Mouse (Mus musculus): ENCODE results near the gene Car5a. TPM values are rescaled to one million over a fixed set of nuclear protein-coding genes. Genes with fewer than 3 reads are reported as not detected.
A peak's percentile ranks its signal among the peaks of the same experiment; 100 is the strongest.

Gene Car5a
- total RNA-seq, 4 experiments from 2014 or later, result not detected

DNA sequence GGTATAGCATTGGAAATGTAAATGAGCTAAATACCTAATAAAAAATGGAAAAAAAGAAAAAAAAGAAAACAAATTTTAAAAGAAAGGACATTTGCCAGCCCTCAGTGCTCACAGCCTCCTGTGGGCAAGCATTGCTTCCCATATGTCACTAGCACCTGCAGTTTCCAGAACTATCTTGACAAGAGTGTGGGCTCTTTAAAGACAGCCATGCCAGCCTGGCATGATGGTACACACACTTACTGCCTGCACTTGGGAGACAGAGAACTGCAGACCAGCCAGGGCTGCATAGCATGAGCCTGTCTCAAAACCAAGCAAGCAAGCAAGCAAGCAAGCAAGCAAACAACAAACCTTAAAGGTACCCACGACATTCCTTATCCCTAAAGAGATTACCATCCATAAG, 39.3 kb downstream of the Car5a start:
- no peak for DNase-seq

DNA sequence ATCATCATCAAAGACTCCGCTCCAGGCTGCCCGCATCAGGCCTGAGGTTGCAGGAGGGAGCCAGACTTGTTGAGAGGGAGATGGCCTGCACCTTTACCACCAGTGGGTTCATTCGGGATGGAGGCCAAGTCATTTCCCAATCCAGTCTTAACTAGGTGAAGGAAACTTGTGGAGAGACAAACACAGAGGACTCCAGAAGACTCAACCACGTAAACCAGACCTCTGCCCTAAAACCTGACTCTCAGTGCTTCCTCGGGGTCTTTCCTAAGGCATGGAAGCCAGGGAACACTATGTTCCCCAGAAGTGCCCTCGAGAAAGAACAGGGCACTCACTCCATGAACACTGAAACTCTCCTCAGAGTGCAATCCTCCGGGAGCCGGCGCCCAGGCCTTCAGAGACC, 39.7 kb downstream of the Car5a start:
- DNase-seq, result no peak

DNA sequence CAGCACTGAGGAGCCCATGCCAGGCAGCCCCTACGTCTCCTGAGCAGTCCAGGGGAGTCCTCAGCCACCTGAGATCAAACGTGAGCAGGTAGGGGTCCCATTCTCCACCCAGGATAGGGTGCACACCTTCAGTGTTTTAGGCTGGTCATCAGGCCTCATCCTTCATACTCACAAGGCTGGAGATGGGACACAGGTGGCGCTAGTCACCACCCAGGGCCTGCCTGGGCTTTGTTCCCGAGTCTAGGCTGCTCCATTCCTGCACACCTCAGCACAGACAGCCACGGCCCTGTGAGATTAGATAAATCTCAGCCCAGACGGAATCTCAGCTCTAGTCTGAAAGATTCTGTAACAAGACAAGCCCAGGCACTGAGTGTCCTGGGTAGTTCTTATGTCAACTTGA, 40.7 kb downstream of the Car5a start:
- DNase-seq, result no peak

DNA sequence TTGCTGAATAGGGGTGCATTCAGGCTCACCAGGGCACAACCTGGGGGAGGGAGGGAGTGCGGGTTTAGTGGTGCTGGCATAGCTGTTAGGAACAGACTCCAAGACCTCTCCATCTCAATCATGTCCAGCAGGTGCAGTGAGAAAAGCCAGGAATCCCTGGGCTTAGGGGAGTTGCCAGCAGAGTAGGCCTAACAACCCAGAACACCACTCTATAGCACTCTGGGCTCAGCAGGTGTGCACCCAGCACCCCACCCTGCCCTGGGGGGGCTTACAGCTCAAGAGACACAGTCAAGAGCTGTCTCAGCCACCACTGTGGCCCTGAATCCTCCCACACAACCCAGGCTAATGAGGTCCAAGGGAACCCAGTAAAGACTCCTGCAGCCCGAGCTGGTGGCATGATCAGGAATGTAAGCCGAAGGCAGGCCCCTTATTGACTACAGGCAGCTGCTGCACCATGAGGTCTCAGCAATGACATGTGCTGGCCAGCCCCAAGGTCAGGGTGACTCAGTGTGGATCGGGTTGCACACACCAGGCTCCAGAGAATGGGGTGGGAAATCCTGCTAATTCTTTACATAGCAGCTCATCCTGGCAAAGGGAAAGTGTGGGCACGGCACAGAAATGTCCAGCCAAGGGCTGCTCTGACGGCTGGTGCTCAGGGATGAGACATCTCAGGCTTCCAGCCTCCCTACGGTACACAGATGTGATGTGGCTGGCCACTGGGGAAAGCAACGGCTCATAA, 43.0 kb downstream of the Car5a start:
- peak; percentile 84 for DNase-seq

DNA sequence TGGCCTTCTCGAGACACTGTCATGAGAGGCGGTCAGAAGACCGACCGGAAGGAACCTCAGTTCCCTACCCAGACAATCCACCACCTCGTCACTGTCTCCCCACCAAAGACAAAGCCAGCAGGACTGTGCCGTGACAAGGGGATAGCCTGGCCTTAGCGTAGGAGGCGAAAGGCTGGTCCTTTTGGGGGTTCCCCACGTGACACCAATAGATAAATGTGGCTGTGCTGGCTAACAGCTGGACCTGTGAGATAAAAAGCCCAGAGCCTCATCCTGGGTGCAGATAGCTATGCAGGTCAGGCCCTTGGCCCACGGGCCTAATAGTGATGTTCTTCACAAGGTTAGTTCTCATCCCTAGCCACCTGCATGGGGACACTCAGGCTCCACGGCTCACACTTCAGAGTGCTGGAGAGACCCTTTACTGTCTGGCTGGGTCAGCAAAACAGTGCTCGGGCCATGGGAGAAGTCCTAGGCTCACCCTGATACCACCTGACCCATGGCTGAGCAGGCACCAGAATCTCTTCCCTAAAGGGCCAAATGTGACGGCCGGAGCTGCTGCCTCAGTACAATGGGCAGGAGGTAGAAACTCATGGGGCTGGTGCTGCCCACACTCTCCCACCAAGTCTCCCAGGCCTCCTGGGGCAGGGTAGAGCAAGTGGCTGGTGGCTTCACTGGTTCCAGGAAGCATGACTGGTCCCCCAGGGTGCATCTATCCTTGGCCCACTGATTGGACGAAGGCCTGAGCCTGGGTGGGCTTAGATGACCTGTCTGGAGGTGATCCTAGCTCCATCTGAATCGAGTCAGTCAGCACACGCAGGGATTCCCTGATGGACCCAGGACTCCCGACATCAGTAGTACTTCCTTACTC, 45.3 kb downstream of the Car5a start:
- DNase-seq, result no peak

DNA sequence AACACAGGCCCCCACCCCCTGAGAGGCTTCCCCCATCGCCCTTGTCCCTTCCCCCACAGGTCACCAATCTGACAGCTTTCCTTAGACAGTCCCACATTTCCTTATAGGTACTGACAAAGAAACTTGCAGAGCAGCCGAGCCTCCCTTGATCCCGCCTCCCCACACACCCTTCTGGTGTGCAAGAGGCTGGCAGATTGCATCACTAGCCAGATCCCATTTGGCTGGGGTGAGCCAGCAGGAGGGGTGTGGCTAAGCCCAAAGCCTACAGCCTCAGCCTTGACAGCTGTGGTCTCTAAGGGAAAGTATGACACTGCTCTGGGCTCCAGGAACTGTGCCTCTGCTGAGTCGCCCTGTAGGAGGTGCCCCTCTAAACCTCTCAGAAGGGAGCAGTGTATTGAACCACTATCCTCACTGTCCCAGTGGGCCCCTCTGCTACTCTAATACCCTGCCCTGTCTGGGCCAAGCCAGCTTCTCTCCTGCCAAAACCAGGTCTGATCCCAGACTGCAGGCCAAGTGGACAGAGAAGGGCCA, 46.2 kb downstream of the Car5a start:
- DNase-seq, result peak; percentile 87

DNA sequence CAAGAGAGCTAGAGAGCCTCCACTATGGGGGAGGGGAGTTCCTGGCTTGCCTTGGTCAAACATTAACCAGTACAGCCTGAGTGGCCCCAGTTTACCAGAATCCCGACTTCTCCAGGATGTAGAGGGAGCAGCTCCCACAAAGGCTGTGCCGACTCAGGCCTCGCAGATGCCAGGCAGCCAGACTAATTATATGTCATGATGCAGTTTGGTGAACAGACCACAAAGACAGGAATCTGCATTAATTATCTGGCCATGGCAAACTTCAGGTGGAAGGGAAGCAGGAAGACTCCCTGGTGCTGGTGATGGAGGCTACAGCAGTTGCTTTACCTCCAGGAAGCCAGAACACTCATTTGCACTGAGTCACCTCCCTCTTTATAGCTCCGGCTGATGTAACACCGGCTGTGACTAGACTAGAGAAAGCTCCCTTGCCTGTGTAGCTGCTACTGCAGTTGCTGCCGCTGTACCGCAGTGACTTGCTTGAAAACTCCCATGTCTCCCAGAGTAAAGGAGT, 46.8 kb downstream of the Car5a start:
- DNase-seq, result peak; percentile 45

DNA sequence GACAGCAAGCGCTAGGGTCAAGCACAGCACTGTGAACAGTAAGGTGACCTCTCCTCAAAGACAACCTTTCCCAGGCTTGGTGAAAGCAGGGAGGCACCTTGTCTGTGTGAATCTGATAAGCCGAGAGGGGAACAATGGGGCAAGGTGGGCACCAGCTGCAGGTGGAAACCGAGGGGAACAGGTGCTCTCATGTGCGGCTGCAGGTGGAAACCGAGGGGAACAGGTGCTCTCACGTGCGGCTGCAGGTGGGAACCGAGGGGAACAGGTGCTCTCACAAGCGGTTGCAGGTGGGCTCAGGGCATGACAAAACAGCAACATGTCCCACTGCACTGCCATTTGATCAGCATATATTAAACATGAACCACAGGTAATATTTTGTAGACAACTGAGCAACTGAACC, 47.5 kb downstream of the Car5a start:
- DNase-seq, result no peak

DNA sequence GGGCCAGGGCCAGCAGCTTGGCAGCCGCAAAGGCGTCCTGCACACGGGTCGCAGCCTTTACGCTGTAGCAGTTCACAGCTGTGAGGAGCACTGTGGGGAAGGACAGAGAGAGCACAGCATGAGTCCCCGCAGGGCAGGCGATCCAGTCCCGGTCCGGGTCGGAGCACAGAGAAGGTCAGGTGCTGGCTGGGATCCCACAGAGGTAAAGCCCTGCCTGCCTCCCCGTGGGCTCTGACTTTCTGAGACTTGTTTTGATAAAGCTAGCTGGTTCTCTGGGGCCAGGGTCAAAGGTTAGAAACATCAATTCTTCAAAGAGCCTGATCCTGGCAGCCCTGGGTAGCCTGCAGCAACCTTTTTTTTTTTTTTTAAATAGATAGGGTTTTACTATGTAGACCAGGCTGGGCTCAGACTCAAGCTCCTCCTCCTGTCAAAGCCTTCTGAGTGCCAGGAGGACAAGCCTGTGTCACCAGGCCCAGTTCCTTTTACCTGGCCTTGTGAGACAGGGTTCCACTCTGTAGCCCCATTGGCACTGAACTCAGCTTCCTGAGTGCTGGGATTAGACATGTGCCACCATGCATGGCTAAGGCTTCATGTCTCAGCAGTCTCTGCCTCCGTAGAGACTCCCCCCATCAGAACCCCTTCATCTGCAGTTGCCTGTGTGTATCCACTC, 48.1 kb downstream of the Car5a start:
- DNase-seq, result no peak

DNA sequence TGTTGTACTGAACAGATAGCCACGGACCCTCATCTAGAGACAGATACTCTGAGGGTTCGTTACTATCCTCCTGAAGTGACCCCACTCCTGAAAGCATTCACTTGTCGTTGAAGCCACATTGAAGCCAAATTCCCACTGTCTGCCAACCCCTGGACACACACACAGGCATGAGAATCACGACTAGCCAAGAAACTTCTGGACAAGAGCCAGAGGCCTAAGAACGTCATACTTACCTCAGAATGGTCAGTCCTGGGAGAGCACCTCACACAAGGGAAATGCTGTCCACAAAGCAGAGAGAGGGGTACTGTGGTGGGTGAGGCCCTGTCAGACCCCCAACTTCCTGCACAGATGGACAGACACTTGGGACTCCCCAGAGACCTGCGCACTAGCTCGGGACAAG, 48.8 kb downstream of the Car5a start:
- no peak for DNase-seq

DNA sequence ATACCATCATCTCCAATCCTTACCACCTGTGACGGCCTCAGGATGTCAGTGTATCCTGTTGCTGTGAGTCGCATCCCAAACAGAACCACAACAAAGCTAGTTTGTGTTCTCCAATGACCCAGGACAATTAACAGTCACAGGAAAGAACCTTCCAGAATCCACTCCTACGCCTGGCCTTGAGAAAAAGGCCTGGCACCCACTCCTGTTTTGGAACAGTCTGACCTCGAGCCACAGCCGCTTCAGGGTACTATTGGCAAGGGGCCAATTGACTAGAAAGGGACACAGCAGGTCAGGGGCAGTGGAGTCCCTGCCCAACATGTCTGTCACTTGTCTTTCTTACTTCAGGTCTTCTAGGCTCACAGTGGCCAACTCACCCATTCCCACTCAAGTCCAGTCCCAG, 51.8 kb downstream of the Car5a start:
- no peak for DNase-seq

DNA sequence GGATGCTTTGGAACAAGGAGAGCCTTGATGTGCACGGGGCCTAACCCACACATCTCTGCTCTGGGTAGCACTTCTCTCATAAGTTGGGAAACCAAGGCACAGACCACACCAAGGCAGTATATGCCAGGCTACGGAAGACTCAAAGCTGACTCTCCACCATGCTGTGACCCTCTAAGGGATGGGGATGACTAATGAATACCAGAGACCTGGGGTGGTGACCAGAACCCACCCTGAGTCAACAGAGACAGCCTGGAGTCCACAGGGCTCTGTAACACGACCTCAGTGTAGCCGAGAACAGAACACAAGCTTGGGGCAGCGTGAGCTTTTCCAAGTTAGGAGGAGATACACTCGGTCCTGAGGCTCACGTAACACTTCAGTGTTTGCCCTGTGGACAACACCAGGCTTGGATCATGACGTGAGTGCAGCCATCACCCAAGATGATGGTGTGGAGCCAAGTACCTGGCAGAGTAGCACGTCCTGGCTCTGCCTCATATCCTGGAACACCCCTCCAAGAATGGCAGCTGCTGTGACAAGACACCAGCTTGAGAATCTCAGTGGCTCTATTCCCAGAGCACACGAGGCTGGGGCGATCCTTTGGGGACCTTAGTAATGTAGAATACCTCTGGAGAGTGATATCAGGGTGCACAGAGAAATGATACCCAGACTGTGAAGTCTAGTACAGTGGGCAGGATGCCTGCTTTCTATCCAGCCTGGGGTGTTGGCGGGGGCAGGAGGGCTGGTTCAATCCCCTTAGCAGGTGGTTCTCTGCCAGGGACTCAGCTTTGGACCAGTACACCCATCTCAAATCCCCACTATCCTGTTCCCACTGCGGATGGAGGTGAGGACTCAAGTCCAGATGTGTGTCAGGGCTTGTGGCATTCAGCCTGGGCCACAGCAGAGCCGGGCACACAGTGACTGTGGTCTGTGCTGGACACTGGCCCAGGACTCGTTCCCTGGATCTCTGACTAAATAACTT, 54.6 kb downstream of the Car5a start:
- no peak for DNase-seq

DNA sequence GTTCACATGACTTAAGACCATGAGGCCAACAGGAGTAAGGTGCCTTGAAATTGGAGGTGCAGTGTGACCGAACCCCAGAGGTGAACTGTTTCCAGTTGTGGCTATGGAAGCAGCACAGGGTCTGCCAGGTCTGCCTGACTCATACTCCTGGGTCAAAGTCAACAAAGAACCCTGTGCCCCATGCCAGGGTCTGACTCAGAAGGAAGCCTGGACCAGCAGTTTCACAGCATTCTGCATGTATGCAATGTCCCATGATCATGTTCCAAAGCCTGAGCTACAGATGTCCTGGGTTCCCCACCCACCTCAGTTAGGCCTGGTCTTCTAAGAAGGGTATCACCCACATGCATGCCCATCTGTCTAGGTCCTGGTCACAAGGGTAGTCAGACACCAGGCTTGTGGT, 55.4 kb downstream of the Car5a start:
- no peak for DNase-seq

DNA sequence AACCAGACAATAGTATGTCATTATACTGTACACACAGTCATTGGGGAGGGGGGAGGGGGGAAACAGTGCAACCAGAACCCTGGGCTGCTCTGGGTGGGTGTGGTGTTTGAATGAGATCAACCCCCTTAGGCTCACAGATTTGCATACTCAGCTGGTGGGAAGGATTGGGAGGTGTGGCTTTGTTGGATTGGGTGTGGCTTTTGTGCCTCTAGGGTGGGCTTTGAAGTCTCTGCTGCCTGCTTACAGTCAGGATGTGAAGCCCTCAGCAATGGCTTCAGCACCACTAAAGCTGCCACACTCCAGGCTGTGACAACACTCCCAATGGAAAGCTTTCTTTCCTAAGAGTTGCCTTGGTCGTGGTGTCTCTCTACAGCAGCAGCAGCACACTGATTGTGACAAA, 57.2 kb downstream of the Car5a start:
- no peak for DNase-seq

DNA sequence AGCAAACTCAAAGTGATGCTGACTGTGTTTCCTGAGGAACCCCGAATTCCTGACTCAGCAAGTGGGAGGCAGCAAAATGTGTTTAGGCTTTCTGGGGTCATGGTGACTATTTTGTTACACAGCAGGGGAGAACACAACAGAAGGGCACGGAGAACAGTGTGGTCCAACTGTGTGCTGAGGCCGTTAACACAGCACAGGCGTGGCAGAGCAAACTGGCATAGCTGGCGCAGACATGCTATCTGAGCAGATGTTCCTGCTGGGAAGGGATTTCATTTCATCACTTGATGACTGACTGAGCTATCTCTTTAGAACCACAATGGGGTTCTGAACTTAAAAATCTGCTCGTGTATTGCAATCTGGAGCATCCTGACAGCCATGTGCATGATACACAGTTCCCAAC, 59.3 kb downstream of the Car5a start:
- no peak for DNase-seq

DNA sequence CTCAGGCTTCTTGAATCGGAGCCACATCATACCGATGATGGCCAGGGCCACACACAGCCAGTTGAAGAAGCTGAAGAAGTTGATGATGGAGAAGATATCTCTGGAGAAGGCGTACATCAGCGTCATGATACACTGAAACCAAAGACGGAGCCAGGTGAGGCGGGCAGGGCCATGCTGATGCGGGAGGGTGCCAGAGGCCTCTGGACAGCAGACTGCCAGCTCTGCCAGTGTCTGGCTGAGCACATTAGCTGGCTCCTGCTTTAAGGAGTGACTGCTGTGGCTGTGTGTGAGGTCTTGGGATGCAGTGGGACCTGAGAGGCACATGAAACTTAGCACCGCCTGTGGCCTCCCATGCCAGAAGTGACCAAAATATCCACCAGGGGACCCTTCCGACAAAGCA, 59.7 kb downstream of the Car5a start:
- DNase-seq, result no peak

DNA sequence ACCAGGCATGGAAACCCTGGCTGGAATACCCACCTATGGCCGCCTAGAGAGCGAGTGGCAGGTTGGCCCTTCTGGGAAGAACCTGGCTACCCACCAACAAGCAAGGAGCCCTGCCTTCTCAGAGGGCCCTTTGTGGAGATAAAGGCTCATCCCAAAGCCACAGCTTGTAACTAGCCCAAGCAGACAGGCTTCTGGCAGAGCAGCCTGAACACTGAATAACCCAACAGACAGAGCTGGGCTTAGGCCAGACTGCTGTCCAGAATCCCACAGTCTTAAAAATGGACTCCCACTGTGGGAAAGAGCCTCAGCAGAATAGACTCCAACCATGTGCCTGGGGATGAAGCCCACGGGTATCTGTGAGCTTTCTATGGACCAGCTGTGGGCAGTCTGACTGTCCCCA, 60.5 kb downstream of the Car5a start:
- no peak for DNase-seq

DNA sequence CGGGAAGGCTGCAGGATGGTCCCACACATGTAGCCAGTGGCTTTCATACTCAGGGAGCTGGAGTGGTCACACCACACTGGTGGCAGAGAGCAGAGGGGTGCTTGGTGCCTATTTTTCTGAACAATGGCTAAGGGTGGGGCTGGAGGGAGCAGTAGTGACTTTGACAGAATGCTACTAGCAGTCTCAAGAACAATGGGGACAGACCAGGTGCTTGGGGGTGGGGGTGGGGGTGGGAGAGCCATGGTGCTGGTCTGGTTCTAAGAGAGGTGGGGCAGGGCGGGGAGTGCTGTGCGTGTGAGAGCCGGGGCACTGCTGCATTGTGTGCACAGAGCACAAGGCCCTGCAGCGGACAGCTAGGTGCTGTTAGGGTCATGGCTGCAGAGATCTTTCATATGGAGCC, 62.8 kb downstream of the Car5a start:
- DNase-seq, result no peak

DNA sequence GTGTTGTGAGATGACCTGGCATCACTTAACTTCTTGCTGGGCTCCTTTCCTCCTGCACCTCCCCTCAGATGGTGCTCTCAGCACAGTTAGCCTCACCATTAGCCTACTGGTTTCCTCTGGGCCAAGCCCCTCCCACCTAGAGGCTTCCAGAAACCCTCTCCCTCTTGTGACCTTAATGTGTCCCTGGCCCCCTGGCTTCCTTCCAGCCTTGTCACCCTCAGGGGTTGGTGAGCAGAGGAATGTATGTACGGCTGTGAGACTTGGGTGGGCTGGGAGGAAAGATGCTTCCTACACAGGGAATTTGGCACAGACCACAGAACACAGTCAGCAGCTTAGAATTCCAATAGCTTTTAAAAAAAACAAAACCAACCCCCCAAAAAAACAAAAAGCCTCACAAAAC, 63.9 kb downstream of the Car5a start:
- no peak for DNase-seq

DNA sequence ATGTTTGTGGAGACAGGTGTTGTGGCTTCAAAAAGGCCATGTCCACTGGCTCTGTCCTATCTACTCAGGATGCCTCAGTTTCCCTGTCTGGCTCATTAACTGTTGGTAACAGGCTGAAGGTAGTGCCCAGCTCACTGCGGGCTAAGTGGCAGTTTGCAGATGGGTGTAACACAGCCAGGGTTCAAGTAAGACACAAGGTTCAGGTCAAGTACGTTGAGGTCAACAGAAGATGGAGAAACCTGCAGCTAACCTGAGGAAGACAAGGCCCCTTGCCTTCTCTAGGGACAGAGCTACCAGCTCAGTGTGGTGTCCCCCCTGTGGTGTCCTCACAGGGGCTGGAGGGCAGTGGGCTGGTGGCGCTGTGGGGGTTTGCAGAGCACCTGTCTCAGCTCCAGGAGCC, 65.0 kb downstream of the Car5a start:
- no peak for DNase-seq

DNA sequence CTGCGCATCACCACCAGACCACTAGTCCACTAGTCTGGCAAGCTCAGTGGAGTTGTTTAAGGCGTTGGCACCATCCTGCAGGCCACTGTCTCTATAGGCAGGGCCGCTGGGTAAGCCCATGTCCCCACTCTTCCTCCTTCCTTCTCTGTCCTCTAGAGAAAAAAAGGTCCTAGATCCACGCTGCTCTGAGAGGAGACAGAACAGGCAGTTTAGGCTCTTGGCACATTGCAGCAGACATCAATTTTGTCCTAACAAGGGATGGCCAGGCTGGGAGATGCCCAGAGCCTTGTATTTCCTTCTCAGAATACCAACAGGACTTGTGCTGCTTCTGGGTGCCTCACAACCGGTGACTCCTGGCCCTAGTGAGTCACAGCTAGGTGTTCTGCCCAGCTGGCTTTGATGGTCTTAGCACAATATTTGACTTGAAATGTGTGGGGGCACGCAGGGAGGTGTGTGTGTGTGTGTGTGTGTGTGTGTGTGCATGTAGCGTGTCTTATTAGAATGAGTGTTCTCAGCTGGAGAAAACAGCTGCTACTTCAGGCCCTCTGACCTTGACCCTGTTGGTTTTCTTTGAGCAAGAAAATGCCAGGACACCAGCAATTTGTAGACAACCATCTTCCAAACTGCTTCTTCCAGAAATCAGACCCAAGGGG, 66.8 kb downstream of the Car5a start:
- DNase-seq, result no peak

Measured in adrenal gland, adult 8-10 months (tissue).